Mouse (Mus musculus) thymus, adult 18-20 months (tissue): ENCODE data around the gene Prkacb.
"Not testable (repeated sequence)": the region's sequence is repeated elsewhere in the genome, so short reads cannot be mapped to it uniquely, and the experiment has no call there.

Source experiments
- DNase-seq, 2 experiments: peaks; one replicate each; pipeline ENCODE4 v3.0.0; 2022; ENCODE audit warnings: mixed read lengths in 2 of 2

Prkacb gene

GRCm38 (mm10) chr3:146778451-146778850 is 34.3 kb downstream of the Prkacb start:
- DNase-seq = no peak

- no peak for DNase-seq
Observed at GRCm38 (mm10) chr3:146776711-146777110, 36.1 kb downstream of the Prkacb start.

GRCm38 (mm10) chr3:146770853-146771252 is 41.9 kb downstream of the Prkacb start:
- no peak for DNase-seq

- DNase-seq = no peak
Observed at GRCm38 (mm10) chr3:146769940-146770659, 42.7 kb downstream of the Prkacb start.

- no peak for DNase-seq
Observed at GRCm38 (mm10) chr3:146769569-146769939, 43.2 kb downstream of the Prkacb start.

GRCm38 (mm10) chr3:146768921-146769320 is 43.9 kb downstream of the Prkacb start:
- no peak for DNase-seq

- DNase-seq = no peak
Observed at GRCm38 (mm10) chr3:146768360-146768759, 44.4 kb downstream of the Prkacb start.

- no peak for DNase-seq
Observed at GRCm38 (mm10) chr3:146766701-146767181, 46.0 kb downstream of the Prkacb start.

GRCm38 (mm10) chr3:146766071-146766605 is 46.7 kb downstream of the Prkacb start:
- DNase-seq = no peak

GRCm38 (mm10) chr3:146764871-146765529 is 47.8 kb downstream of the Prkacb start:
- DNase-seq = no peak

- not testable (repeated sequence) for DNase-seq
Observed at GRCm38 (mm10) chr3:146763054-146763453, 49.7 kb downstream of the Prkacb start.

- DNase-seq = no peak
Observed at GRCm38 (mm10) chr3:146761276-146761675, 51.5 kb downstream of the Prkacb start.

GRCm38 (mm10) chr3:146757970-146758960 is 54.5 kb downstream of the Prkacb start:
- DNase-seq = no peak

GRCm38 (mm10) chr3:146754270-146754669 is 58.5 kb downstream of the Prkacb start:
- no peak for DNase-seq

- no peak for DNase-seq
Observed at GRCm38 (mm10) chr3:146741564-146742202, 71.1 kb downstream of the Prkacb start.

- no peak for DNase-seq
Observed at GRCm38 (mm10) chr3:146741158-146741557, 71.6 kb downstream of the Prkacb start.

- not testable (repeated sequence) for DNase-seq
Observed at GRCm38 (mm10) chr3:146736186-146736585, 76.6 kb downstream of the Prkacb start.

GRCm38 (mm10) chr3:146735657-146736056 is 77.1 kb downstream of the Prkacb start:
- DNase-seq = no peak

GRCm38 (mm10) chr3:146734907-146735629 is 77.7 kb downstream of the Prkacb start:
- DNase-seq = no peak

GRCm38 (mm10) chr3:146731499-146731898 is 81.3 kb downstream of the Prkacb start:
- no peak for DNase-seq

- no peak for DNase-seq
Observed at GRCm38 (mm10) chr3:146723037-146723436, 89.8 kb downstream of the Prkacb start.
